Mouse (Mus musculus) left cerebral cortex, adult 2 months (tissue): ENCODE measurements around the gene Vmn1r199. TPM values are rescaled to one million over a fixed set of nuclear protein-coding genes. Genes with fewer than 3 reads are reported as not detected.
"Not testable (repeated sequence)": the region's sequence is repeated elsewhere in the genome, so short reads cannot be mapped to it uniquely, and the experiment has no call there.

Experiments
- DNase-seq, 2 experiments: peaks; one replicate each; pipeline ENCODE4 v3.0.0; 2021 to 2022; ENCODE audit warnings: low spot score in 2 of 2, mixed read lengths in 1 of 2; ENCODE audit errors: extremely low spot score in 1 of 2
- H3K27ac ChIP-seq: fragments of 200-600 bp; 2 replicates; pipeline ENCODE4 v1.8.1; 2022
- H3K4me3 ChIP-seq: fragments of 200-600 bp; 2 replicates; pipeline ENCODE4 v1.8.1; 2022
- CTCF ChIP-seq: fragments of 200-600 bp; IDR thresholded peaks from 2 replicates; pipeline ENCODE4 v1.8.1; 2022; ENCODE audit warnings: antibody characterized with exemption, mild to moderate bottlenecking, moderate library complexity
- intact Hi-C: fragments of 180-260 bp; cut with DNase I; formaldehyde crosslinking; loops from one replicate; pipeline ENCODE4 v1.15.1; 2025
- long read RNA-seq, 2 experiments: library from polyadenylated mRNA; stranded (forward); transcript quantifications; one replicate each; pipeline ENCODE4 v2.0.0; 2021; ENCODE audit warnings: borderline mapping rate in 2 of 2
- total RNA-seq, 2 experiments: library from RNA; stranded (reverse); gene quantifications; 2 replicates each; pipeline ENCODE4 v1.2.3; 2021

Gene Vmn1r199
- total RNA-seq: not detected
- long read RNA-seq, experiment 1: 0 reads
- long read RNA-seq, experiment 2: 0 reads

GRCm38 (mm10) chr13:22379518-22379917 lies at the start of gene Vmn1r199:
Vmn1r199 (plus strand) TSS chr13:22379818.
- Histone ChIP-seq H3K27ac (peak within 1 kb of the TSS; percentile 24; the same call in 1 of the 2 replicates), H3K4me3 (no peak within 1 kb of the TSS)
- TF ChIP-seq CTCF: no peak
- intact Hi-C loops: no loop called here
- no peak for DNase-seq

GRCm38 (mm10) chr13:22333269-22333668 lies 46.3 kb upstream of the Vmn1r199 start:
- no peak for TF ChIP-seq CTCF
- intact Hi-C loops: no loop called here
- Histone ChIP-seq H3K4me3 (no peak overlapping the region), H3K27ac (no peak overlapping the region)
- DNase-seq: no peak

DNA sequence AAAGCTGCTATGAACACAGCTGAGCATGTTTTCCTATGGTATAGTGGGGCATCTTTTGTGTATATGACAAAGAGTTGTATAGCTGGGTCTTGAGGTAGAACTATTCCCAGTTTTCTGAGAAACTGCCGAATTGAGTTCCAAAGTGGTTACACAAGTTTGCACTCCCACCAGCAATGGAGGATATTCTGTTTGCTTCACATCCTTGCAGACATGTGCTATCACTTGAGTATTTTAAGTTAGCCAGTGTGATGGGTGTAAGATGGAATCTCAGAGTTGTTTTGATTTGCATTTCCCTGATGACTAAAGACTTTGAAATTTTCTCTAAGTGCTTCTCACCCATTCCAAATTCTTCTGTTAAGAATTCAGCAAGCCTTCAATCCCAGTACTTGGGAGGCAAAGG lies 44.1 kb upstream of the Vmn1r199 start:
- no peak overlapping the region for H3K4me3 ChIP-seq
- DNase-seq: no peak
- no peak overlapping the region for H3K27ac ChIP-seq
- intact Hi-C loops: no loop called here
- no peak for TF ChIP-seq CTCF

GRCm38 (mm10) chr13:22350064-22350463 lies 29.6 kb upstream of the Vmn1r199 start, which contains the start of gene Vmn1r198:
Vmn1r198 (plus strand) TSS chr13:22350364.
- Histone ChIP-seq H3K27ac (no peak within 1 kb of the TSS), H3K4me3 (no peak within 1 kb of the TSS)
- no peak for DNase-seq
- intact Hi-C loops: no loop called here
- TF ChIP-seq CTCF: no peak

DNA sequence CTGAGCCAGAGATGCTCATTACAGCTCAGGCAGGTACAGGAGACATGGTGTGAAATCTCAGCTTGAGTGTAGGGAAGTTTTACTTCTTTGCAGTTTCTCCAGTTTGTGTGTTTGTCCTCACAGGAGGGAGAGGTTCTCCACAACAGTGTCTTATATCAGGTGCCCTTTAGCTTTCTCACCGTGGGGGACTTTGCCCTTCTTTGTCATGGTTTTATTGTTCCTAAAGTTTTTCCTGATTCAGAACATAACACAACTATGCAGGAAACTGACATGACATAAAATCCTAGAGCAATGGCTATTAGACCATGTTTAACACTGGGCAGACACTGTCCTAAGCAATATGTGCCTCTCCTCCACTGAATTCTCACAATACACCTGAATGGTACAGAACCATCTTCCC lies 28.8 kb upstream of the Vmn1r199 start:
- Histone ChIP-seq H3K4me3 (no peak overlapping the region), H3K27ac (no peak overlapping the region)
- no peak for TF ChIP-seq CTCF
- intact Hi-C loops: no loop called here
- no peak for DNase-seq

- intact Hi-C loops, H3K4me3 ChIP-seq: not testable (repeated sequence)
- H3K27ac ChIP-seq: peak overlapping the region; percentile 67
- peak in 1 of 2 experiments; percentile 18 for DNase-seq
These were observed 1.5 kb downstream of the Vmn1r199 start for GRCm38 (mm10) chr13:22381128-22381527.

DNA sequence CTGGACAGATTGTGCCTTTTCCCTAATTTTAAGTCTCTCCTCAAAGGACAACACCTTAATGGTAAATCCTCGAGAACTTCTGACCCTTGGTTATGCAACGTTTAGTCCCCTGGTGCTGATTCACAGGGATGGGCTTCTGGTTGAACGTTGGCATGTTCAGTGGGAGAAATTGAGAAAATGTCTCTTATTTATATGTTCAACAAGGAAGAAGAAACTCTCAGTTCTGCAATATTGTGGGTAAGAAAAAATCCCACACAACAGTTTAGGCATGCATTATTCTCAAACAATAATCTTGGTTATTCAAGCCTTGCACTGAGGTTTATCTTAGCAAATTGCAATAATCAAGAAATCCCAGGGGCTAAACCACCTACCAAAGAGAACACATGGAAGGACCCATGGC lies 3.8 kb downstream of the Vmn1r199 start:
- H3K27ac ChIP-seq: no peak overlapping the region
- TF ChIP-seq CTCF: no peak
- intact Hi-C loops: no loop called here

DNA sequence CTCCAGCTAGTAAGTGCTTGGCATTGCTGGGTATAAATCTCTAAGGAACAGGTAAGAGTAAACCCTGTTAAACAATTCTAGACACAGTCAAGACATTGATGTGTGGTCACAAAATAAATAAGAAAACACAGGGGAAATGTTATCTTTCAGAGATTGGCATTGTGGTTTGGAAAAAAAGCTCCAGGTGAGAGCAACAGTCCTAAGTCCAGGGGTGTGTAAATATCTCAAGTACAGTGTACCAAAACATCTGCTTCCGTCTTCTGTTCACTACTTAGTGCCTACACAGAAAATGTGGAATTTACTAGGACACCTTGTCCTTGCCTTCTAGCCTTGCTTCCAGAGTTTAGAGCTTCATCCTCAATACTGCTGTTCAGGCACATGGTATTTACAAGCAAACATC lies 7.4 kb downstream of the Vmn1r199 start:
- TF ChIP-seq CTCF: no peak
- no peak for DNase-seq
- Histone ChIP-seq H3K4me3 (no peak overlapping the region), H3K27ac (no peak overlapping the region)
- intact Hi-C loops: no loop called here

More for the DNA sequence above, 3.8 kb downstream of the Vmn1r199 start:
- H3K4me3 ChIP-seq: no peak overlapping the region
- no peak for DNase-seq

GRCm38 (mm10) chr13:22390073-22390472 lies 10.5 kb downstream of the Vmn1r199 start, which contains the start of gene Vmn1r200:
Vmn1r200 (plus strand) TSS chr13:22390373.
- no peak for TF ChIP-seq CTCF
- Histone ChIP-seq H3K27ac (no peak within 1 kb of the TSS), H3K4me3 (no peak within 1 kb of the TSS)
- intact Hi-C loops: no loop called here
- DNase-seq: no peak

DNA sequence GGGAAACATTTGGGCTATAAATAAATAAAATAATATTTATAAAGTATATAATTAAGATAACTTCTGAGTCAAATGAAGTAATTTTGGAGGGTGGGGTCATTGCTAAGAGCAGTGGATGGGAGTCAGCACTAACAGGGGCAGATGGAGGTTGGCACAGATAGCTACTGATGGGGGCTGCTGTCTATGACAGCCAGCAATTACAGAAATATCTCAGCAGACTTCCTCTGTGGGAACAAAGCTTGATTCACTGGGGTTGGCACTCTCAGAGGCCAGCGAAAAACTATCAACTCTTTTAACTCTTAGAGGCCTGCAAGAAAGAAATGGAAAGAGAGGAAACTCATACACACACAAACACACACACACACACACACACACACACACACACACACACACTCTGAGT lies 23.4 kb downstream of the Vmn1r199 start:
- no peak overlapping the region for H3K27ac ChIP-seq
- no peak for TF ChIP-seq CTCF
- no peak for DNase-seq
- intact Hi-C loops: no loop called here
- no peak overlapping the region for H3K4me3 ChIP-seq

Other genes with a start within 250 kb of the Vmn1r199 start
- gene Vmn1r191, start 195.8 kb upstream of the Vmn1r199 start, total RNA-seq: not detected
- gene Vmn1r192, start 188.7 kb upstream of the Vmn1r199 start, total RNA-seq: not detected
- gene Vmn1r193, start 156.7 kb upstream of the Vmn1r199 start, total RNA-seq: not detected
- gene Vmn1r194, start 135.6 kb upstream of the Vmn1r199 start, total RNA-seq: not detected
- gene Vmn1r195, start 109.3 kb upstream of the Vmn1r199 start, total RNA-seq: not detected
- not detected for gene Vmn1r196, start 89.9 kb upstream of the Vmn1r199 start, total RNA-seq
- gene Vmn1r197, start 55.2 kb upstream of the Vmn1r199 start, total RNA-seq: not detected
- gene Vmn1r198, start 29.5 kb upstream of the Vmn1r199 start, total RNA-seq: not detected
- gene Vmn1r200, start 10.6 kb downstream of the Vmn1r199 start, total RNA-seq: not detected
- not detected for gene Vmn1r201, start 92.1 kb downstream of the Vmn1r199 start, total RNA-seq
- gene Vmn1r202, start 125.6 kb downstream of the Vmn1r199 start, total RNA-seq: under 1 TPM in 1 of 2 experiments, not detected in 1; 0.11 TPM
- not detected for gene Vmn1r203, start 138.3 kb downstream of the Vmn1r199 start, total RNA-seq
- gene Vmn1r204, start 173.4 kb downstream of the Vmn1r199 start, total RNA-seq: not detected
- not detected for gene Vmn1r205, start 213.2 kb downstream of the Vmn1r199 start, total RNA-seq
- gene Vmn1r206, start 244.4 kb downstream of the Vmn1r199 start, total RNA-seq: under 1 TPM; 0.09 to 0.14 TPM